In the genomic region with DNA sequence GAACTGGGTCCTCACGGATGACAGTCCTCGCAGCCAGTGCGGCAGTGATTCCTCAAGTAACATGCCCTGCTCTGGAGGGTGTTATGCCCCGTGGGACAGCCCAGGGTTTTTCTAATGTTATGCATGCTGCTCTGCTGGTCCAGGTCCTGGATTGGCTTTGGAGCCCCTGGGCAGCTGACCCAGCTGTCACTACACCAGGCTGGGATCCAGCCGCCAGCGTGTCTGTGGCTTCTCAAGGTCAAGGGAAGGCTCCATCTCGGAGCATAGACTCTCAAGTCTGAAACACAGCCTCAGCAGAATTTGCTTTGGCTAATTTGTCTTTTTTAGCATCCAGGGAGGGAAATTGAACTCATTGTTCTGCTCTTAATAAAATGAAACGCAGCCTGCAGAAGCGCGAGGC, we compare ENCODE assay signal across 13 mouse cellular contexts.
A peak's percentile ranks its signal among the peaks of the same experiment; 100 is the strongest.
DNase-seq lines count a peak whose midpoint lies in the region; ATAC-seq lines count a peak whose summit lies in the region.
"Had no signal": no experiment of that assay in that cellular context is flagged by ENCODE, and none has a peak within 500 bp of the region (broad histone marks: within the 10 kb centered on the region; RNA-seq: fewer than 3 reads in every experiment).

No protein-coding gene starts in this region.

- no peak overlapping the region for H3K4me3 ChIP-seq in hindbrain, embryonic 13.5 days
- no peak overlapping the region for H3K4me3 ChIP-seq in hindbrain, embryonic 14.5 days (replicated peaks; ENCODE audit: low read length)
- no peak overlapping the region for H3K4me3 ChIP-seq in heart, embryonic 16.5 days (ENCODE audit: low read length)
- H3K4me3 ChIP-seq in neural tube, embryonic 14.5 days (ENCODE audit: low read depth, low read length): no peak overlapping the region
- H3K4me3 ChIP-seq: midbrain, embryonic 13.5 days had no signal

- no peak overlapping the region for H3K4me2 ChIP-seq in hindbrain, embryonic 13.5 days
- no peak overlapping the region for H3K4me2 ChIP-seq in hindbrain, embryonic 14.5 days (replicated peaks)
- no peak overlapping the region for H3K4me2 ChIP-seq in heart, embryonic 16.5 days (ENCODE audit: low read depth, low read length)
- H3K4me2 ChIP-seq in neural tube, embryonic 14.5 days (ENCODE audit: low read depth, low read length): no peak overlapping the region
- H3K4me2 ChIP-seq: liver, embryonic 11.5 days; midbrain, embryonic 13.5 days had no signal

- H3K9me3 ChIP-seq in hindbrain, embryonic 13.5 days: no peaks in the 10 kb centered on the region
- H3K9me3 ChIP-seq in hindbrain, embryonic 14.5 days (ENCODE audit: control insufficient read depth, low read length): no peaks in the 10 kb centered on the region
- H3K9me3 ChIP-seq in heart, embryonic 16.5 days (replicated peaks; ENCODE audit: control insufficient read depth, low read length): no peaks in the 10 kb centered on the region
- H3K9me3 ChIP-seq in neural tube, embryonic 14.5 days (ENCODE audit: control insufficient read depth, low read length): no peaks in the 10 kb centered on the region
- H3K9me3 ChIP-seq: midbrain, embryonic 13.5 days had no signal

- peaks cover 12% of the 10 kb centered on the region for H3K4me1 ChIP-seq in hindbrain, embryonic 13.5 days (replicated peaks)
- H3K4me1 ChIP-seq in hindbrain, embryonic 14.5 days (replicated peaks; ENCODE audit: control insufficient read depth, insufficient read depth, low read length): peaks cover 10% of the 10 kb centered on the region
- H3K4me1 ChIP-seq in heart, embryonic 16.5 days (ENCODE audit: control insufficient read depth, insufficient read depth, low read length): peaks cover 12% of the 10 kb centered on the region
- H3K4me1 ChIP-seq in neural tube, embryonic 14.5 days (ENCODE audit: control insufficient read depth, insufficient read depth, low read length): 0 out of 2 replicates have a peak, but pooled peaks cover 6% of the 10 kb centered on the region

- no peak for ATAC-seq in hindbrain, embryonic 13.5 days (ENCODE audit: low FRiP score)
- ATAC-seq in hindbrain, embryonic 14.5 days (ENCODE audit: low FRiP score): no peak
- ATAC-seq in heart, embryonic 16.5 days (replicated peaks; ENCODE audit: extremely low read depth, insufficient read depth, low FRiP score): no peak
- no peak for ATAC-seq in neural tube, embryonic 14.5 days (ENCODE audit: low read depth)
- ATAC-seq: lung, postnatal 0 days; midbrain, embryonic 13.5 days had no signal

- H3K27me3 ChIP-seq in hindbrain, embryonic 13.5 days: no peaks in the 10 kb centered on the region
- H3K27me3 ChIP-seq in hindbrain, embryonic 14.5 days (ENCODE audit: control insufficient read depth, insufficient read depth, low read length): no peaks in the 10 kb centered on the region
- H3K27me3 ChIP-seq in heart, embryonic 16.5 days (ENCODE audit: control insufficient read depth, insufficient read depth, low read length): no peaks in the 10 kb centered on the region
- no peaks in the 10 kb centered on the region for H3K27me3 ChIP-seq in neural tube, embryonic 14.5 days (ENCODE audit: control insufficient read depth, insufficient read depth, low read length)
- H3K27me3 ChIP-seq: midbrain, embryonic 13.5 days had no signal

- 44% methylated on average over 10 of the region's 10 CpGs for WGBS in hindbrain, embryonic 13.5 days
- 42% methylated on average over 10 of the region's 10 CpGs for WGBS in hindbrain, embryonic 14.5 days
- WGBS in heart, embryonic 16.5 days: 67% methylated on average over 10 of the region's 10 CpGs
- 41% methylated on average over 10 of the region's 10 CpGs for WGBS in neural tube, embryonic 14.5 days

- H3K9ac ChIP-seq in hindbrain, embryonic 13.5 days: no peak overlapping the region
- no peak overlapping the region for H3K9ac ChIP-seq in hindbrain, embryonic 14.5 days
- H3K9ac ChIP-seq in heart, embryonic 16.5 days (ENCODE audit: low read length): 0 out of 2 replicates have a peak overlapping the region, but pooled peaks have one; percentile 9
- no peak overlapping the region for H3K9ac ChIP-seq in neural tube, embryonic 14.5 days (replicated peaks; ENCODE audit: low read depth, low read length)
- H3K9ac ChIP-seq: midbrain, embryonic 13.5 days had no signal

- H3K27ac ChIP-seq in hindbrain, embryonic 13.5 days: peak overlapping the region; percentile 71
- no peak overlapping the region for H3K27ac ChIP-seq in hindbrain, embryonic 14.5 days
- no peak overlapping the region for H3K27ac ChIP-seq in heart, embryonic 16.5 days (ENCODE audit: low read length)
- peak overlapping the region; percentile 62; the same call in 1 of the 2 replicates for H3K27ac ChIP-seq in neural tube, embryonic 14.5 days (ENCODE audit: low read depth, low read length)
- H3K27ac ChIP-seq: midbrain, embryonic 13.5 days had no signal

- DNase-seq in hindbrain, embryonic 14.5 days (ENCODE audit: low spot score): no peak
- DNase-seq in ovary, postnatal 36 days (ENCODE audit: low spot score): peak; percentile 44
- no peak for DNase-seq in ovary, postnatal 10 days (ENCODE audit: low spot score)
- DNase-seq in cerebellum, adult 11-12 months: no peak
- no peak for DNase-seq in liver
- DNase-seq: cerebellum, adult 9-10 months; thymus, adult 2 months had no signal

- H3K36me3 ChIP-seq in hindbrain, embryonic 13.5 days: no peaks in the 10 kb centered on the region
- H3K36me3 ChIP-seq in hindbrain, embryonic 14.5 days (replicated peaks; ENCODE audit: control insufficient read depth, insufficient read depth): no peaks in the 10 kb centered on the region
- no peaks in the 10 kb centered on the region for H3K36me3 ChIP-seq in heart, embryonic 16.5 days (ENCODE audit: control insufficient read depth, insufficient read depth)
- H3K36me3 ChIP-seq in neural tube, embryonic 14.5 days (ENCODE audit: control insufficient read depth, insufficient read depth, low read length): no peaks in the 10 kb centered on the region
- H3K36me3 ChIP-seq: midbrain, embryonic 13.5 days had no signal

Comparison
In these comparisons a context has a peak if more than half of its experiments do, and no peak if none do; other contexts are left out.
1. H3K27ac ChIP-seq: peak in hindbrain, embryonic 13.5 days (single experiment) and neural tube, embryonic 14.5 days (single experiment); none in hindbrain, embryonic 14.5 days (single experiment) and heart, embryonic 16.5 days (single experiment).